Mouse (Mus musculus) left cerebral cortex, postnatal 10 days (tissue): ENCODE measurements around the gene Rras. TPM values are rescaled to one million over a fixed set of nuclear protein-coding genes. Genes with fewer than 3 reads are reported as not detected.
A peak's percentile ranks its signal among the peaks of the same experiment; 100 is the strongest.

Experiments
- DNase-seq, 2 experiments: peaks; one replicate each; pipeline ENCODE4 v3.0.0; 2021 to 2022; ENCODE audit warnings: low spot score in 2 of 2, mixed read lengths in 1 of 2; ENCODE audit errors: extremely low spot score in 1 of 2
- intact Hi-C: fragments of 180-260 bp; cut with DNase I; formaldehyde crosslinking; loops from one replicate; pipeline ENCODE4 v1.15.1; 2025
- microRNA-seq: library from miRNA; unstranded; fragments of <30 nt; microRNA quantifications from one replicate; pipeline ENCODE4 v1.2.0, GENCODE M21; 2022
- total RNA-seq, 2 experiments: library from RNA; stranded (reverse); gene quantifications; 2 replicates each; pipeline ENCODE4 v1.2.3; 2021

The Rras gene
- total RNA-seq, 2 experiments from 2014 or later: 8.7 to 9.6 TPM

DNA sequence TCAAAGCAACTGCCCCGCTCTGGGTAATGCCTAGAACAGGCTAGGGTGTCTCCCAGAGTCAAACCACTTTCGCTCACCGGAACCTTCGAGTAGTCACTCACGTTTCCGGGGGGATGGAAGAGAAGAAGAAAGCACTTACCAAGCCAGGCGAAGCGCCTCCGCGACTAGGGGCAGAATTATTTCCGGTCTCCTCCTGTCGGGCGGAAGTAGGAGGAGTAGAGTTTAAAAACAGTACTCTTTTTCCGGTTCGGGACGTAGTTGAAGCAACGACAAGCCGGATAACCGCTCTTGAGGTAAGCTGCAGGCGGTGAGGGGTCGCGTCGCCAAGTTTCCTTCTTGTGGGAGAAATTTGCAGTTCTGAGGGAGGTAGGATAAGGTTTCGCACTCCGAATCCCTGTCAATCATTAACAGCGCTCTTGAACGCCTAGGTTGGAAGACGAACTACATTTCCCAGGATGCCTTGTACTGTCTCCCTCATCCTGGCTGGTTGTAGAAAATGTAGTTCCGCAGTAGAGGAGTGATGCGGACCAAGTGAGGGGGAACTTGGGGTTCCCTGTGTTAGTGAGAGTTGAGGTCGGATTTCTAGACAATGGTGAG lies 44.6 kb downstream of the Rras start, which contains the start of the genes Nosip and Prrg2:
Gene Nosip (plus strand): TSS at position 191 of the 597 bp plus-strand sequence.
Gene Prrg2 (minus strand): TSS at position 439 of the 597 bp plus-strand sequence.
- DNase-seq: peak; percentile 94
- intact Hi-C loops: no loop called here

DNA sequence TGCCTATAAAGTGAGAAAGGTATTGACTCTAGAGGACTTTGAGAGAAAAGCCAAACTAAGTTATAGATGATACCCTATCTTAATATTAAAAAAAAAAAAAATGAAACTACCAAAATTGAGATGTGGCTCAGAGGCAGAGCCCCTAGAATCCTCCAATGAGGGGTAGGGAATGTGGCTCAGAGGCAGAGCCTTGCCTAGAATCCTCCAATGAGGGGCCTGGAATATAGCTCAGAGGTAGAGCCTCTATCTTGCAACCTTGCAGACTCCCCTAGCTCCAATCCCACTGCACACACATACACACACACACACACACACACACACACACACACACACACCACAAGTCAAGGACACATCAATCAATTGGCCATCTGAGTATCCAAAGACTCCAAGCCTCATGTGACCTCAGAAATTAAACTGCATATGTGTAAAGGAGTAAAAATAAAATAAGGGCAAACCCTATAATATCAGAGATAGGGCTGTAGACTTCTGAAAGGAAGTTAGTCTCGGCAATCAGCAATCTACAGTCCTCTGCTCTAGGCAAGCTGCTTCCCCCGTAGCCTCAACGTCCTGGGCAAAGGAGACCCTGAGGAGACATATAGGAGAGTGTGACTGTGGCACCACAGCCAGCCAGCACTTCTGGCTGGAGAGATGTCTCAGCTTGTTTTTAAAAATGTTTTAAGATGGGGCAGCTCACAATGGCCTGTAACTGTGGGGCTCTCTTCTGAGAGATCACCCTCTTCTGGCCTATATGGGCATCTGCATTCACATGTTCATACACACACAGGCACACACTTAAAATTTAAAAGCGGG lies 49.6 kb downstream of the Rras start:
- intact Hi-C loops: no loop called here
- no peak for DNase-seq

DNA sequence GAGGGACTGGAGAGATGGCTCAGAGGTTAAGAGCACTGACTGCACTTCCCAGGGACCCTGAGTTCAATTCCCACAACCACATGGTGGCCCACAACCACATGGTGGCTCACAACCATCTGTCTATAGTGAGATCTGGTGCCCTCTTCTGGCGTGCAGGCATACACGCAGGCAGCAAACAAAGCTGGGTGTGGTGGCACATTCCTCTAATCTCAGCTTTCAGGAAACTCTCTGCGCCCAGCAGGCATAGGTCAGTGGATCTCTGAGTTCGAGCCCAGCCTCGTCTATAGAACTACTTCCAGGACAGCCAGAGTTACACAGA lies 50.2 kb downstream of the Rras start:
- DNase-seq: peak in 1 of 2 experiments; percentile 65

DNA sequence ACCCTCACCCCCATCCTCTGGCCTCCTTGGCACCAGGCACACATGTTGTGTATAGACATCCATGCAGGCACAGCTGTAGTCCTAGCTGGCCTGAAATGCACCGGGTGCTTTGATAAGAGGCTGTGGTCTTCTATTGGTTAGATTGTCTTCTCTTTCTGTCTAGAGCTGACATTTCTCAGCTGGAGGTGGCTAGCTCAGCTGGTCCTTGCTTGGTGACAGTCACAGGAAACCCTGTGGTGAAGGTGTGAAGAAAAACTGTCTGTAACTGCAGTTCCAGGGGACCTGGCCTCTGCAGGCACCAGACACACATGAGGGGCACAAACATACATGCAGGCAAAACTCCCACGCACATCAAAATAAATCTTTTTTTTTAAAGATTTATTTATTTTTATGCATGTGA lies 51.9 kb downstream of the Rras start:
- intact Hi-C loops: no loop called here
- no peak for DNase-seq

More for the DNA sequence above, 50.2 kb downstream of the Rras start:
- intact Hi-C loops: no loop called here

Small RNA genes lying within 50 kb of the gene (microRNA-seq; reads per million reads assigned to microRNA genes)
- 5.2 reads per million, percentile 18 among the genes with 10 or more reads in this experiment for gene Mir7054

Other genes with a start within 250 kb of the Rras start
- 10 to 100 TPM; 39.8 to 42.9 TPM for gene Nup62, start 201.9 kb upstream of the Rras start, total RNA-seq
- 1 to 10 TPM; 1.1 to 2.7 TPM for gene Il4i1, start 201.6 kb upstream of the Rras start, total RNA-seq
- gene Atf5, start 201.3 kb upstream of the Rras start, total RNA-seq: 10 to 100 TPM; 23.6 to 24.1 TPM
- 10 to 100 TPM; 69.6 to 74.9 TPM for gene Akt1s1, start 169.0 kb upstream of the Rras start, total RNA-seq
- 10 to 100 TPM; 43.2 to 61.0 TPM for gene Tbc1d17, start 168.9 kb upstream of the Rras start, total RNA-seq
- gene Pnkp, start 160.8 kb upstream of the Rras start, total RNA-seq: 10 to 100 TPM; 28.1 to 31.1 TPM
- gene Ptov1, start 148.2 kb upstream of the Rras start, total RNA-seq: 100 to 1,000 TPM; 251 to 269 TPM
- gene Med25, start 125.2 kb upstream of the Rras start, total RNA-seq: 100 to 1,000 TPM in 1 of 2 experiments, 10 to 100 TPM in 1; 98.0 to 110 TPM
- gene Fuz, start 121.9 kb upstream of the Rras start, total RNA-seq: 10 to 100 TPM; 17.8 to 19.0 TPM
- 100 to 1,000 TPM; 356 to 358 TPM for gene Ap2a1, start 88.5 kb upstream of the Rras start, total RNA-seq
- gene Tsks, start 74.8 kb upstream of the Rras start, total RNA-seq: 1 to 10 TPM; 1.0 to 1.7 TPM
- 10 to 100 TPM; 93.4 to 95.5 TPM for gene Cpt1c, start 43.1 kb upstream of the Rras start, total RNA-seq
- 100 to 1,000 TPM; 253 to 257 TPM for gene Prmt1, start 31.4 kb upstream of the Rras start, total RNA-seq
- gene Irf3, start 20.3 kb upstream of the Rras start, total RNA-seq: 10 to 100 TPM; 25.5 to 32.2 TPM
- gene Bcl2l12, start 19.2 kb upstream of the Rras start, total RNA-seq: 1 to 10 TPM; 3.8 to 5.1 TPM
- 100 to 1,000 TPM; 156 to 160 TPM for gene Scaf1, start 1.6 kb upstream of the Rras start, total RNA-seq
- 10 to 100 TPM; 67.4 to 68.0 TPM for gene Prr12, start 34.9 kb downstream of the Rras start, total RNA-seq
- gene Nosip, start 44.5 kb downstream of the Rras start, total RNA-seq: 10 to 100 TPM; 50.1 to 52.3 TPM
- gene Prrg2, start 44.7 kb downstream of the Rras start, total RNA-seq: 1 to 10 TPM; 5.3 to 9.0 TPM
- 1 to 10 TPM; 6.4 to 7.5 TPM for gene Rcn3, start 74.3 kb downstream of the Rras start, total RNA-seq
- 10 to 100 TPM; 16.5 to 18.7 TPM for gene Fcgrt, start 85.9 kb downstream of the Rras start, total RNA-seq
- gene Rps11, start 106.5 kb downstream of the Rras start, total RNA-seq: 100 to 1,000 TPM; 482 to 530 TPM
- 100 to 1,000 TPM; 739 TPM for gene Rpl13a, start 110.8 kb downstream of the Rras start, total RNA-seq
- not detected for gene Gm45713, start 118.3 kb downstream of the Rras start, total RNA-seq
- 1 to 10 TPM; 2.7 to 3.3 TPM for gene Flt3l, start 118.5 kb downstream of the Rras start, total RNA-seq
- 10 to 100 TPM; 60.0 to 66.7 TPM for gene Pih1d1, start 136.3 kb downstream of the Rras start, total RNA-seq
- 10 to 100 TPM; 13.3 to 16.7 TPM for gene Aldh16a1, start 136.6 kb downstream of the Rras start, total RNA-seq
- gene Slc17a7, start 146.0 kb downstream of the Rras start, total RNA-seq: 1,000 to 10,000 TPM; 1,057 to 1,070 TPM
- under 1 TPM in 1 of 2 experiments, not detected in 1; 0.17 TPM for gene Gfy, start 161.6 kb downstream of the Rras start, total RNA-seq
- gene Pth2, start 163.0 kb downstream of the Rras start, total RNA-seq: not detected
- 1 to 10 TPM; 2.0 to 2.3 TPM for gene Ccdc155, start 186.9 kb downstream of the Rras start, total RNA-seq
- gene Dkkl1, start 194.2 kb downstream of the Rras start, total RNA-seq: 10 to 100 TPM; 16.3 to 18.7 TPM
- 1 to 10 TPM; 6.6 to 6.8 TPM for gene Tead2, start 197.8 kb downstream of the Rras start, total RNA-seq
- 1 to 10 TPM; 4.1 to 4.3 TPM for gene Cd37, start 221.2 kb downstream of the Rras start, total RNA-seq
- 1 to 10 TPM; 1.4 to 1.7 TPM for gene Slc6a16, start 223.1 kb downstream of the Rras start, total RNA-seq